Mouse (Mus musculus) C2C12 (cell line): ENCODE data around the gene Ccdc38. TPM values are rescaled to one million over a fixed set of nuclear protein-coding genes. Genes with fewer than 3 reads are reported as not detected.

Experiments
- H3K27me3 ChIP-seq: one replicate; pipeline ENCODE4 v1.6.1; 2011; ENCODE audit not compliant: control insufficient read depth, insufficient read depth, insufficient read length
- H3K36me3 ChIP-seq: one replicate; pipeline ENCODE4 v1.6.1; 2011; ENCODE audit not compliant: control insufficient read depth, insufficient read depth
- H3K4me3 ChIP-seq: one replicate; pipeline ENCODE4 v1.5.1; 2011; ENCODE audit warnings: mild to moderate bottlenecking, control low read depth; ENCODE audit not compliant: poor library complexity, insufficient read depth, severe bottlenecking
- H3K79me2 ChIP-seq: one replicate; pipeline ENCODE4 v1.6.1; 2011; ENCODE audit not compliant: control insufficient read depth, insufficient read depth
- H3K79me3 ChIP-seq: one replicate; pipeline ENCODE4 v1.6.1; 2011; ENCODE audit warnings: low read depth, control low read depth
- H3ac ChIP-seq: one replicate; pipeline ENCODE3; 2011; ENCODE audit warnings: low read depth; ENCODE audit not compliant: control insufficient read depth, insufficient read length
- CEBPB ChIP-seq: IDR thresholded peaks from one replicate; pipeline ENCODE4 v1.6.1; 2011; ENCODE audit warnings: low read depth, mild to moderate bottlenecking, control low read depth, moderate library complexity
- CTCF ChIP-seq: IDR thresholded peaks from one replicate; pipeline ENCODE4 v1.5.1; 2011; ENCODE audit not compliant: control insufficient read depth, insufficient read depth, insufficient read length
- FOSL1 ChIP-seq: IDR thresholded peaks from one replicate; pipeline ENCODE4 v1.8.0; 2011; ENCODE audit warnings: mild to moderate bottlenecking, low read length; ENCODE audit not compliant: poor library complexity, insufficient read depth, severe bottlenecking
- MAX ChIP-seq: IDR thresholded peaks from one replicate; pipeline ENCODE4 v1.6.1; 2011; ENCODE audit warnings: mild to moderate bottlenecking, control low read depth
- MYOD1 ChIP-seq: IDR thresholded peaks from one replicate; pipeline ENCODE4 v1.6.1; 2011; ENCODE audit warnings: low read depth; ENCODE audit not compliant: control insufficient read depth, insufficient read length
- MYOG ChIP-seq: IDR thresholded peaks from one replicate; pipeline ENCODE4 v1.6.1; 2011; ENCODE audit not compliant: control insufficient read depth, insufficient read length; ENCODE audit errors: extremely low read depth
- USF1 ChIP-seq: IDR thresholded peaks from one replicate; pipeline ENCODE4 v1.6.1; 2011; ENCODE audit warnings: low read depth, mild to moderate bottlenecking, control low read depth, moderate library complexity
- polyA plus RNA-seq: library from polyadenylated mRNA; unstranded; fragments of >200 nt; fragmentation: generic; extraction: Trizol; gene quantifications from one replicate; pipeline ENCODE4 v1.2.1, GENCODE M21; 2012; ENCODE audit warnings: missing spikeins

Gene Ccdc38
- polyA plus RNA-seq, 1 experiment: 0.08 TPM

DNA sequence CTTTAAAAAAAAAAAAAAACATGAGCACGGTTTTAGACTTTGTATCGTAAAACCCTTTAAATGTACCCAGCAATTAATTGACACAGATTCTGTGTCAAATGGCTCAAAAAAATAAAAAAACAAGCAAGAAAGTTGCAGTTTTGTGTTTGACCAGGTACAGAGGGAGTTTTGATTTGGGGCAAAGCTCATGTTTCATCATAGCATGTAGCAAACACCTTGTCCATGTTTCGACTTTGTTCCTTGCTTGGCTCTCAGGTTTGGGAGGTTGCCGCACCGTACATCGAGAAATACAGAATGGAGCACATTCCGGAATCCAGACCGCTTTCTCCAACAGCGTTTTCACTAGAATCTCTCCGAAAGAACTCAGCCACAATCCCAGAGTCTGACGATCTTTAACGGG is 24.5 kb upstream of the Ccdc38 start:
- no peaks in the 10 kb centered on the region for H3K79me2 ChIP-seq

DNA sequence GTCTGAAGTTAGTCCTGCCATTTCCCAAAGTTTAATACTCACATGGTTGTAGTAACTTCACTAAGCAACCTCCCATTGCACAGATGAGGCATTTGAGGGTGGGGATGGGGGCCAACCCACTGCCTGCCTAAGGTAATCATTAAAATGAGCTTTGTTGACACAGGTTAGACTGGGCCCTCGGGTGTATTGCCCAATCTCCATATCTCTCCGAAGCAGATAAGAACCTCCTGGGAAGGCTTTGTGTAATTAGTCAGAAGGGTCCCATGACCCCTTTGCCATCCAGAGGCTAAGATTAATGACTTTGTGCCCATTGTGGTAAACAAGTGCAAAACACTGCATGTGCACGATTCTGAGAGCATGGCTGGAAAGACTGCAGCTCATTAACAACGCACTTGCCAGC is 22.7 kb upstream of the Ccdc38 start:
- Histone ChIP-seq H3K79me3 (no peaks in the 10 kb centered on the region), H3K4me3 (no peak overlapping the region), H3ac (no peak overlapping the region), H3K36me3 (no peaks in the 10 kb centered on the region), H3K79me2 (no peaks in the 10 kb centered on the region), H3K27me3 (no peaks in the 10 kb centered on the region)
- TF ChIP-seq MYOG (no peak), CTCF (no peak), USF1 (no peak), MAX (no peak), FOSL1 (no peak), MYOD1 (no peak), CEBPB (no peak)

More for the DNA sequence above, 24.5 kb upstream of the Ccdc38 start:
- Histone ChIP-seq H3K4me3 (no peak overlapping the region), H3ac (no peak overlapping the region), H3K79me3 (no peaks in the 10 kb centered on the region), H3K36me3 (no peaks in the 10 kb centered on the region), H3K27me3 (no peaks in the 10 kb centered on the region)
- TF ChIP-seq MYOD1 (no peak), MYOG (no peak)

DNA sequence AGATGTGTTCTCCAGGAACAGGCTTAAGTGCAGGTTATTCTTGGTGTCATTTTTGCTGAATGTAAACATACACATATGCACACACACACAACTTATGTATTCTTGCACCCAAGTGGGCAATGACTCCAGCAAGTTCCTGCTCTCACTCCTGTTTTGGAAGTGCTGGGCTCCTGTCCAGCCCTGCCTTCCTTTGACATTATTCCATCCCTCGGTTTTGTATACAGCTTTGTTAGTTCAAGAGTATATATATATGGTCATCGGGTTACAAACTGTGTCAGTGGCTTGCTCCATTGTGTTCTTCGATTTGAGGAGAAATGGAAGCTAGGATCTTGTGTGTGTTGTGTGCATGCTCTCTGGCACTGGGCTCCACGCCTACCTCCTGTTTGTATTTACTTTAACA is 22.2 kb upstream of the Ccdc38 start:
- Histone ChIP-seq H3ac (no peak overlapping the region), H3K36me3 (no peaks in the 10 kb centered on the region), H3K4me3 (no peak overlapping the region), H3K79me2 (no peaks in the 10 kb centered on the region), H3K79me3 (no peaks in the 10 kb centered on the region), H3K27me3 (no peaks in the 10 kb centered on the region)
- TF ChIP-seq MAX (no peak), MYOD1 (no peak), CTCF (no peak)

DNA sequence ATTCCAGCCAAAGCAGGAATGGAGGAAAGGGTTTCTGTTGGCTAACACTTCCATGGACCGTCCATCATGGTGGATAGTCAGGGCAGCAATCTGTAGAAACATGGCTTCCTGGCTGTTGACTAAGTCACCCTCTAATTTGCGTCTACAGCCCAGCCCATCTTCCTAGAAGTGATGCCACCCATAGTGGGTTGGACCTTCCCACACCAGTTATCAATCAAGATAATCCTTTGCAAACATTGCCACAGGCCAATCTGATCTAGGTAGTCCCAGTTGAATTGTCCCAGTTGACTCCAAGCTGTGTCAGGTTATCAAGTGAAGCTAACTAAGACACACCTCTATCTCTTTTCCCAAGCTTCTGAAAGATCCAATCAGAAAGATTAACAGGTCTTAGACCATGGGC is 21.8 kb upstream of the Ccdc38 start:
- Histone ChIP-seq H3K79me3 (no peaks in the 10 kb centered on the region), H3K4me3 (no peak overlapping the region), H3ac (no peak overlapping the region), H3K36me3 (no peaks in the 10 kb centered on the region), H3K79me2 (no peaks in the 10 kb centered on the region), H3K27me3 (no peaks in the 10 kb centered on the region)
- TF ChIP-seq CTCF: no peak
- no peak for TF ChIP-seq MYOD1
- no peak for TF ChIP-seq FOSL1

DNA sequence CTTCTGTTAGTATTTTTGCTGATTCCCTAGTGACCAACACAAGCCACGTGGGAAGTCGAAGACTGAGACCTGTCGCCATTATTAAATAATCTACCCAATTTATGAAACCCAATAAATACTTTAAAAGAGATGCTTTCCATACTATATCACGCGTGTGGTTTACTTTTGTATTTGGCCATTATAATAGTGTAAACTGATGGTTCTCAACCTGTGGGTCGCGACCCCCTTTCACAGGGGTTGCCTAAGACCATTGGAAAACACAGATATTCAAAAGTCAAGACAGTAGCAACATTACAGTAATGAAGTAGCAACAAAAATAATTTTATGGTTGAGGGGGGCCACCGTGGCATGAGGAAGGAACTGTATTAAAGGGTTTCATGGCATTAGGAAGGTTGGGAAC is 21.3 kb upstream of the Ccdc38 start:
- Histone ChIP-seq H3K27me3 (no peaks in the 10 kb centered on the region), H3ac (no peak overlapping the region), H3K79me2 (no peaks in the 10 kb centered on the region), H3K79me3 (no peaks in the 10 kb centered on the region), H3K4me3 (no peak overlapping the region), H3K36me3 (no peaks in the 10 kb centered on the region)
- TF ChIP-seq FOSL1: no peak
- no peak for TF ChIP-seq MYOG
- TF ChIP-seq CTCF: no peak
- TF ChIP-seq CEBPB: no peak
- no peak for TF ChIP-seq USF1
- TF ChIP-seq MYOD1: no peak
- no peak for TF ChIP-seq MAX

DNA sequence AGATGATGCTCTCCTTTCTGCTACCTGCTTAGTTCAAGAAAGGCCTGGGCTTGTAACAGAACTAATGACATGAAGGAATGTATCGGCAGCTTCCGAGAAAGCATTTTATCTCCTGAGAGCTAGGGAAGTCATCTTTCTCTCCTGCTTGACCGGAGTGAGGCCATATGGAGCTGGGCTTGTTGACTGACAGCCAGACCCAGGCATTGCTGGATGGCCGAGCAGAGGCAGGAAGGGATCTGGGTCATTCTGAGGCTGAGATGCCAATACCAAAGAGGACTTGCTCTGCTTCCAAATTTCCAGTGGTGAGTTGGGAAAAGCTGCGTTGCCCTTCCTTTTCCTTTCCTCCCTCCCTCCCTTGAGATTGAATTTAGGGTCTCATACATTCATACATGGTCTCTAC is 20.7 kb upstream of the Ccdc38 start:
- no peaks in the 10 kb centered on the region for H3K27me3 ChIP-seq
- H3K79me3 ChIP-seq: no peaks in the 10 kb centered on the region
- H3ac ChIP-seq: no peak overlapping the region
- no peaks in the 10 kb centered on the region for H3K36me3 ChIP-seq
- TF ChIP-seq CEBPB (no peak), MYOG (no peak), MYOD1 (no peak), FOSL1 (no peak), CTCF (no peak), USF1 (no peak), MAX (no peak)
- H3K79me2 ChIP-seq: no peaks in the 10 kb centered on the region
- no peak overlapping the region for H3K4me3 ChIP-seq

DNA sequence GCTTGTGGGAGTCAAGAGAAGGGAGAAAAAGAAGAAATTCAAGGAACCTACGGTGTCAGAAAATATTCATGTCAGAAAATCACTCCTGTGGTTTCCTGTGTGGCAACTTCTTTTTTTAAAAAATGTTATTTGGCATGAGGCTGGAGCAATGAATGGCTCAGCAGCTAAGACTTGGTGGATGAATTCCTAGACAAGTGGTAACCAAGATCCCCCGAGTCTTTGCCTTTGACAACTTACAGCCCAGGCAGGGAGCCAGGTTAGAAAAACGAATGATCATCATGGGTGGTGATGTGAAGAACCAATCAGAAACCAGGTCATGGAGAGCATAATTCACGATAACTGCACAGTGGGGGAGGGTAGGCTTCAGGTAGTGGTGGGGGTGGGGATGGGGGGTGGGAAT is 19.4 kb upstream of the Ccdc38 start:
- no peak overlapping the region for H3ac ChIP-seq
- H3K27me3 ChIP-seq: no peaks in the 10 kb centered on the region
- no peak overlapping the region for H3K4me3 ChIP-seq
- no peaks in the 10 kb centered on the region for H3K79me2 ChIP-seq
- no peaks in the 10 kb centered on the region for H3K36me3 ChIP-seq
- TF ChIP-seq CEBPB (no peak), MYOG (no peak), MYOD1 (no peak), USF1 (no peak), CTCF (no peak), MAX (no peak), FOSL1 (no peak)
- H3K79me3 ChIP-seq: no peaks in the 10 kb centered on the region
